Mouse (Mus musculus): ENCODE measurements around the gene Exoc4.

- TF ChIP-seq CTCF (IDR thresholded peaks at IDR 0.05; ENCODE audit: borderline replicate concordance, insufficient read depth, low read depth, low read length) (no peak), POLR2A (IDR thresholded peaks at IDR 0.05; ENCODE audit: borderline replicate concordance, insufficient read depth, low read length) (no peak)
Observed at GRCm38 (mm10) chr6:33227371-33227770, 21.5 kb upstream of the Exoc4 start.
